Mouse (Mus musculus): ENCODE results near the gene Olfr571. TPM values are rescaled to one million over a fixed set of nuclear protein-coding genes. Genes with fewer than 3 reads are reported as not detected.

The Olfr571 gene
- not detected for total RNA-seq (2021)
- polyA plus RNA-seq (2012; rRNA removed), result not detected in 2 replicates
- long read RNA-seq, result 0 reads

DNA sequence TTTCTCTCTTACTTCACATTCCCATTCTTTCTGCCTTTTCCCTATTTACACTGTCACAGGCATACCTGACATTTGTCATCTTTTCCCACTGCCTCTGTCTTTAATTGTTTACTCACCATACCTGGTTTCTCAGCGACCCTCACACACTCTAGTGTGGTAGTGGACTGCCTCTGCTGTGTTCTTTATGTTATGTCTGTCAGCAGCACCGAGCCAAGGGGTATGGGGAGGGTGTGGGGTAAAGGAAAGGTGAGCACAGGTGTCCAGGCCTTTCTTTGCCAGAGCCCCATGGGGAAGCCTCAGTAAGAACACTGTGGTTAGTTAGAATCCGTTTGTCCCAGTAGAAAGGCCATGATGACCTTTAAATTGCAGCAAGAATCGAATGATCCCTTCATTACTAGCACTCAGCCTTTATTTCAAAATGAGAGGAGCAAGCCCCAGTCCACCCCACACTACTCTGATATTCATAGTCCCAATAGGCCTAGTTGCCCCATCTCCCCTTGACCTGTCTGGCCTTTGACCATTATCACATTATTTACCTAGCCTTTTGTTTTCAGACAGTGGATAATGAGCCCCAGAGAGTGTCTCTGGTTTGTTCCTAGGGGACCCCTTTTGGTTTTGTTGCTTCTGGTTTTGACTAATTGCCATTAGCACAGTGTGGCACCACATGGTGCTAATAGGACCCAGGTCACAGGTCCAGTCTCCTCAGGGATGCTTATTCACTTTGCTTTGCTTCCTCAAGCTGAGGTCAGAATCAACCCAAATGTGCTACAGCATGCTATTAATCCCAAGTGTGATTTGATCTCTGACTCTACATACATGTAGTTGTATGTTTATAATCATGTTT lies at the start of gene Olfr571:
TSS of gene Olfr571 (minus strand) at position 505 of the 844 bp plus-strand sequence.
- intact Hi-C loops (cut with DNase I), result no loop called here
- 70% methylated on average over 4 of the region's 4 CpGs for WGBS

GRCm38 (mm10) chr7:102962360-102962759 lies 45.0 kb upstream of the Olfr571 start, which contains the start of gene Olfr576:
Gene Olfr576, plus strand, starts transcription at chr7:102962660.
- H3K36me3 ChIP-seq (ENCODE audit: control insufficient read depth, insufficient read depth, low read length), result no peaks in the 10 kb centered on the region
- H3K79me2 ChIP-seq (replicated peaks; ENCODE audit: control insufficient read depth, insufficient read depth, low read length), result no peaks in the 10 kb centered on the region
- no peak for TF ChIP-seq CTCF (IDR thresholded peaks at IDR 0.05)
- TF ChIP-seq POLR2A (IDR thresholded peaks at IDR 0.05; ENCODE audit: insufficient read depth, low read depth, low read length), result no peak
- TF ChIP-seq EP300 (IDR thresholded peaks at IDR 0.05; ENCODE audit: insufficient read depth, low read depth, low read length), result no peak
- no peak within 1 kb of the TSS for H3K27ac ChIP-seq
- DNase-seq, result no peak
- intact Hi-C loops (cut with DNase I), result no loop called here
- H3K4me3 ChIP-seq, result no peak within 1 kb of the TSS
- no peak within 1 kb of the TSS for H3K9ac ChIP-seq (ENCODE audit: low read depth, low read length)
- H3K4me1 ChIP-seq (ENCODE audit: control insufficient read depth, insufficient read depth, low read length), result no peaks in the 10 kb centered on the region
- 8% methylated on average over 2 of the region's 2 CpGs for WGBS
- no peaks in the 10 kb centered on the region for H3K27me3 ChIP-seq (ENCODE audit: control insufficient read depth, insufficient read depth, low read length)

More for the DNA sequence above, at the start of gene Olfr571:
- DNase-seq, result no peak
- no peak for TF ChIP-seq EP300 (IDR thresholded peaks at IDR 0.05; ENCODE audit: insufficient read depth, low read depth, low read length)
- no peak for TF ChIP-seq CTCF (IDR thresholded peaks at IDR 0.05)
- TF ChIP-seq POLR2A (IDR thresholded peaks at IDR 0.05; ENCODE audit: insufficient read depth, low read depth, low read length), result no peak
- H3K4me1 ChIP-seq (ENCODE audit: control insufficient read depth, insufficient read depth, low read length), result no peaks in the 10 kb centered on the region
- H3K27ac ChIP-seq, result no peak within 1 kb of the TSS
- H3K79me2 ChIP-seq (replicated peaks; ENCODE audit: control insufficient read depth, insufficient read depth, low read length), result no peaks in the 10 kb centered on the region
- H3K36me3 ChIP-seq (ENCODE audit: control insufficient read depth, insufficient read depth, low read length), result no peaks in the 10 kb centered on the region
- H3K4me3 ChIP-seq, result no peak within 1 kb of the TSS
- H3K9ac ChIP-seq (ENCODE audit: low read depth, low read length), result no peak within 1 kb of the TSS
- H3K27me3 ChIP-seq (ENCODE audit: control insufficient read depth, insufficient read depth, low read length), result no peaks in the 10 kb centered on the region

- no peak within 1 kb of the TSS for H3K27ac ChIP-seq
- H3K9ac ChIP-seq (ENCODE audit: low read depth, low read length), result no peak within 1 kb of the TSS
- no peaks in the 10 kb centered on the region for H3K4me1 ChIP-seq (ENCODE audit: control insufficient read depth, insufficient read depth, low read length)
- DNase-seq, result no peak
- intact Hi-C loops (cut with DNase I), result no loop called here
- no peaks in the 10 kb centered on the region for H3K27me3 ChIP-seq (ENCODE audit: control insufficient read depth, insufficient read depth, low read length)
- 33% methylated on average over 1 of the region's 1 CpGs for WGBS
- no peaks in the 10 kb centered on the region for H3K36me3 ChIP-seq (ENCODE audit: control insufficient read depth, insufficient read depth, low read length)
- H3K79me2 ChIP-seq (replicated peaks; ENCODE audit: control insufficient read depth, insufficient read depth, low read length), result no peaks in the 10 kb centered on the region
- no peak within 1 kb of the TSS for H3K4me3 ChIP-seq
- TF ChIP-seq CTCF (IDR thresholded peaks at IDR 0.05) (no peak), POLR2A (IDR thresholded peaks at IDR 0.05; ENCODE audit: insufficient read depth, low read depth, low read length) (no peak), EP300 (IDR thresholded peaks at IDR 0.05; ENCODE audit: insufficient read depth, low read depth, low read length) (no peak)
Measured at GRCm38 (mm10) chr7:102958593-102958992, 41.3 kb upstream of the Olfr571 start, which contains the start of gene Olfr575. Gene Olfr575, minus strand, starts transcription at chr7:102958775.

GRCm38 (mm10) chr7:102958137-102958536 lies 40.8 kb upstream of the Olfr571 start:
- Histone ChIP-seq H3K9ac (ENCODE audit: low read depth, low read length) (no peak overlapping the region), H3K27ac (no peak overlapping the region), H3K4me1 (ENCODE audit: control insufficient read depth, insufficient read depth, low read length) (no peaks in the 10 kb centered on the region), H3K27me3 (ENCODE audit: control insufficient read depth, insufficient read depth, low read length) (no peaks in the 10 kb centered on the region), H3K36me3 (ENCODE audit: control insufficient read depth, insufficient read depth, low read length) (no peaks in the 10 kb centered on the region), H3K4me3 (no peak overlapping the region), H3K79me2 (replicated peaks; ENCODE audit: control insufficient read depth, insufficient read depth, low read length) (no peaks in the 10 kb centered on the region)
- TF ChIP-seq EP300 (IDR thresholded peaks at IDR 0.05; ENCODE audit: insufficient read depth, low read depth, low read length) (no peak), CTCF (IDR thresholded peaks at IDR 0.05) (no peak), POLR2A (IDR thresholded peaks at IDR 0.05; ENCODE audit: insufficient read depth, low read depth, low read length) (no peak)
- no peak for DNase-seq
- 46% methylated on average over 3 of the region's 3 CpGs for WGBS
- intact Hi-C loops (cut with DNase I), result no loop called here

- Histone ChIP-seq H3K79me2 (replicated peaks; ENCODE audit: control insufficient read depth, insufficient read depth, low read length) (no peaks in the 10 kb centered on the region), H3K27ac (no peak overlapping the region), H3K9ac (ENCODE audit: low read depth, low read length) (no peak overlapping the region), H3K4me3 (no peak overlapping the region), H3K4me1 (ENCODE audit: control insufficient read depth, insufficient read depth, low read length) (no peaks in the 10 kb centered on the region), H3K36me3 (ENCODE audit: control insufficient read depth, insufficient read depth, low read length) (no peaks in the 10 kb centered on the region), H3K27me3 (ENCODE audit: control insufficient read depth, insufficient read depth, low read length) (no peaks in the 10 kb centered on the region)
- 59% methylated on average over 1 of the region's 1 CpGs for WGBS
- no peak for TF ChIP-seq EP300 (IDR thresholded peaks at IDR 0.05; ENCODE audit: insufficient read depth, low read depth, low read length)
- intact Hi-C loops (cut with DNase I), result no loop called here
- DNase-seq, result no peak
Measured at GRCm38 (mm10) chr7:102950732-102951131, 33.4 kb upstream of the Olfr571 start.

- no peak for TF ChIP-seq EP300 (IDR thresholded peaks at IDR 0.05; ENCODE audit: insufficient read depth, low read depth, low read length)
- TF ChIP-seq POLR2A (IDR thresholded peaks at IDR 0.05; ENCODE audit: insufficient read depth, low read depth, low read length), result no peak
- TF ChIP-seq CTCF (IDR thresholded peaks at IDR 0.05), result no peak
- 88% methylated on average over 1 of the region's 1 CpGs for WGBS
- Histone ChIP-seq H3K27ac (no peak within 1 kb of the TSS), H3K36me3 (ENCODE audit: control insufficient read depth, insufficient read depth, low read length) (no peaks in the 10 kb centered on the region), H3K27me3 (ENCODE audit: control insufficient read depth, insufficient read depth, low read length) (no peaks in the 10 kb centered on the region), H3K4me3 (no peak within 1 kb of the TSS), H3K9ac (ENCODE audit: low read depth, low read length) (no peak within 1 kb of the TSS), H3K4me1 (ENCODE audit: control insufficient read depth, insufficient read depth, low read length) (no peaks in the 10 kb centered on the region), H3K79me2 (replicated peaks; ENCODE audit: control insufficient read depth, insufficient read depth, low read length) (no peaks in the 10 kb centered on the region)
- intact Hi-C loops (cut with DNase I), result no loop called here
- no peak for DNase-seq
Measured at GRCm38 (mm10) chr7:102948167-102948566, 30.8 kb upstream of the Olfr571 start, which contains the start of gene Olfr574. Gene Olfr574, plus strand, starts transcription at chr7:102948467.

Data from heart, adult 2 months (tissue).